Mouse (Mus musculus) left cerebral cortex, adult 18-20 months (tissue): ENCODE data around the gene Extl1. TPM values are rescaled to one million over a fixed set of nuclear protein-coding genes. Genes with fewer than 3 reads are reported as not detected.
A peak's percentile ranks its signal among the peaks of the same experiment; 100 is the strongest.

Experiments
- DNase-seq, 2 experiments: peaks; one replicate each; pipeline ENCODE4 v3.0.0; 2021 to 2022; ENCODE audit warnings: low spot score in 2 of 2, mixed read lengths in 1 of 2
- total RNA-seq, 2 experiments: library from RNA; stranded (reverse); gene quantifications; 2 replicates each; pipeline ENCODE4 v1.2.3; 2021

Extl1 gene
- total RNA-seq, 2 experiments from 2014 or later: 44.0 to 45.4 TPM

GRCm38 (mm10) chr4:134392595-134392994 lies 8.9 kb upstream of the Extl1 start:
- DNase-seq: no peak

- DNase-seq: no peak
These were observed 8.0 kb upstream of the Extl1 start for GRCm38 (mm10) chr4:134391636-134392035.

- DNase-seq: peak; percentile 64 to 68
These were observed 4.7 kb upstream of the Extl1 start for GRCm38 (mm10) chr4:134388397-134388796.

GRCm38 (mm10) chr4:134387268-134387667 lies 3.6 kb upstream of the Extl1 start:
- no peak for DNase-seq

- no peak for DNase-seq
These were observed 4.1 kb downstream of the Extl1 start for GRCm38 (mm10) chr4:134379510-134379909.

GRCm38 (mm10) chr4:134378089-134378615 lies 5.5 kb downstream of the Extl1 start:
- no peak for DNase-seq

GRCm38 (mm10) chr4:134374306-134374705 lies 9.3 kb downstream of the Extl1 start:
- DNase-seq: no peak

GRCm38 (mm10) chr4:134373295-134373694 lies 10.4 kb downstream of the Extl1 start:
- no peak for DNase-seq

- DNase-seq: peak; percentile 84 to 87
These were observed 11.3 kb downstream of the Extl1 start for GRCm38 (mm10) chr4:134372294-134372747.

GRCm38 (mm10) chr4:134371316-134371855 lies 12.3 kb downstream of the Extl1 start:
- DNase-seq: peak in 1 of 2 experiments; percentile 42

GRCm38 (mm10) chr4:134370649-134371221 lies 12.9 kb downstream of the Extl1 start:
- peak; percentile 70 to 77 for DNase-seq

- no peak for DNase-seq
These were observed 18.4 kb downstream of the Extl1 start for GRCm38 (mm10) chr4:134365280-134365679.

GRCm38 (mm10) chr4:134362586-134362985 lies 21.1 kb downstream of the Extl1 start:
- no peak for DNase-seq

GRCm38 (mm10) chr4:134362124-134362523 lies 21.5 kb downstream of the Extl1 start:
- no peak for DNase-seq

GRCm38 (mm10) chr4:134361215-134361614 lies 22.4 kb downstream of the Extl1 start:
- DNase-seq: no peak

- no peak for DNase-seq
These were observed 24.0 kb downstream of the Extl1 start for GRCm38 (mm10) chr4:134359649-134360048.

GRCm38 (mm10) chr4:134357461-134357771 lies 26.2 kb downstream of the Extl1 start:
- DNase-seq: no peak

GRCm38 (mm10) chr4:134356591-134357460 lies 26.8 kb downstream of the Extl1 start:
- peak; percentile 80 to 89 for DNase-seq

GRCm38 (mm10) chr4:134355841-134356452 lies 27.7 kb downstream of the Extl1 start:
- DNase-seq: no peak

GRCm38 (mm10) chr4:134353527-134354409 lies 29.9 kb downstream of the Extl1 start:
- DNase-seq: no peak

- no peak for DNase-seq
These were observed 30.7 kb downstream of the Extl1 start for GRCm38 (mm10) chr4:134352929-134353328.
